Mouse (Mus musculus) spleen, adult 12 weeks (tissue): ENCODE measurements around the gene Rnls.

ENCODE experiments used
- DNase-seq: peaks from one replicate; pipeline ENCODE4 v3.0.0; 2022; ENCODE audit warnings: low spot score

Gene Rnls

DNA sequence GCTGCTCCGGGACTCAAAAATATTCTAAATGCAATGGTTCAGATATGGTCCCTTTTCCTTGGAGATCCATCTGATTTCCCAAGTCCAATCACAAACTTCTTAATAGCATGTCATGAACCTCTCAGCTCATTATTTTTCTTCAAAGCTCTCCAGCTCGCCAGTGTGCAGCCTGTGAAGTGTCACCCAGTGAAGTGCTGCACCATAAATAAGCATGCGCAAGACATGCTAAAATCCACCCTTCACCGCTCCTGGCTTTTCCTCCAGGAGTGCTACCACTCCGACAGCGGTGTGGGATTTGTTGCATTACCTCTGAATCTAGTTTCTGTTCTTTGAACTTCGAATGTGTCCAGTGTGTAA is 289.3 kb downstream of the Rnls start:
- no peak for DNase-seq

- no peak for DNase-seq
Observed at GRCm38 (mm10) chr19:33102008-33102782, 289.9 kb downstream of the Rnls start.

DNA sequence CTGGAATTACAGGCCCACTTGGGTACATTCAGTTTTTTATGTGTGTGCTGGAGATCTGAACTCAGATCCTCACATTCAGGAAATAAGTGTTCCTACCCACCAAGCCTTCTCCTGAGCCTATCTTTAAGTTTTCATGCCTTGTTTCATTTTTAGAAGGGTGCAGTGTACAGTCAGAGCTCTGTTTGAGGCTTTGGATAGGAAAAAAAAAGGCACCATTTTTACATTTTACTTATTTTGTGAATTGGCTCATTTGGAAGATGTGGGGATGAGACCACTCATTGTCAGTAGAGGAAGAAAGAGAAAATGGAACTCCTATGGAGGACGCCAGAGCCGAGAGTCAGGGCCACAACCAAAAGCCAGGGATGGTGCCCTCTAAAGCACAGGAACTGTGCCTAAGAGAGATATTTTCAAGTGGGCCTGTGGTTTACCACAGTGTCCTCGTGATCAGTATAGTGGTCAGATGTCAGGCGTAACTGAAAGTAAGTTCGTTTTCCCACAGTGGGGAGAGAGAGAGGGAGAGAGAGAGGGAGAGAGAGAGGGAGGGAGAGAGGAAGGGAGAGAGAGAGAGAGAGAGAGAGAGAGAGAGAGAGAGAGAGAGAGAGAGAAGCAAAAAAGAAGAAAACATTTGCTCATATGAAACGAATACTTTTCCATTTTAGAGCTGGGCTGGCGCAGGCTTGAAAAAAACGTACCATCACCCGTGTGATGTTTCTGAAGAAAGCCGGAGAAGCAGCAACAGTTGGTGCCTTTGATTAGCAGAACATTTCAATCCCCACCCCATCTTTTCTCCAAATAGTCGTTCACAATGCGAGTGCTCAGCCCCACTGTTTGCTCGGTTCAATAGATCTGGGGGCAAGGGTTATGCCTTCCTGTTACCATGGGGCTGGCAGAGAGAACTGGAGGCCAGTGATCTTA is 290.7 kb downstream of the Rnls start:
- peak; percentile 35 for DNase-seq

DNA sequence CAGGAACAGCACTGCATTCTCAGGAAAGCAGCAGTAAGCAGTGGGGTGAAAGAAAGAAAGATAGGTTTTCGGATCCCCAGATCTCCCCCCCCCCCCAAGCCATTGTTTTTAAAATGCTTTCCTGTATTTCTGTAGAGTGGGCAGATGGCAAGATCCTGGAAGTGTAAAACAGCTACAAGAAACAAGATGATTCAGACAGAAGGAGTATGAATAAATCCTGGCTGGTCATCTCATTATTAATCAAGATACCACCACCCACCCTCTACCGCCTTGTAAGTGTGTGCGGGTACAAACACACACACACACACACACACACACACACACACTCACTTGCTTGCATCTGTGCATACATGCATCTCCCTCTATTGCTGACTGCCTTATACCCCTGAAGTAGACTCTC is 291.5 kb downstream of the Rnls start:
- DNase-seq, result no peak

- DNase-seq, result no peak
Observed at GRCm38 (mm10) chr19:33100031-33100430, 292.1 kb downstream of the Rnls start.

DNA sequence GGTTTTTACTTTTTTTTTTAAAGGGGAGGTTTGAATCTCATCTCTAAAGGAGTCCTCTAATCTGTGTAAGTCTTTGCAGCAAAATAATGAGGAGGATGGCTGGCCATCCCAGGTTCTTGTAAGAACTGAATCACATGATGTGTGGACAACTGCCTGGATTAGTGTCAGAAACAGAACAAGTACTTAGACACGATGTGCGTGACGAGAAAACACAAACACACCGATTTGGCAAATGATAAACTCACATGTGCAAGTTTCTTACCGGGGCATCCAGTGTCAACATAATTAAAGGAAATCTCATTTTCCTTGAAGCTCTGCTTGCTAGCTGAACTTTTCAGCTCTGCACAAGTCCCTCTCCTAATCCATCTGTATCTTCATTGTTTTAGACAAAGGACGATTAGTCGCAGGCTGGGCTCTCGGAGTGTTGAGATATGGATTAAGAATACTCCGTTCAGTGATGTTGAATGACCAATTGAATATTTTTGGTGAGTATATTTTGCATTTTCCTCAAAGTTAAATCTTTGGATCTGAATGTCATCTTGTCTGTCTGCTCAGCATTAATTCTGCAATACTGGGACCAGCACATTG is 292.8 kb downstream of the Rnls start:
- no peak for DNase-seq

GRCm38 (mm10) chr19:33097691-33098090 is 294.4 kb downstream of the Rnls start:
- DNase-seq, result no peak

DNA sequence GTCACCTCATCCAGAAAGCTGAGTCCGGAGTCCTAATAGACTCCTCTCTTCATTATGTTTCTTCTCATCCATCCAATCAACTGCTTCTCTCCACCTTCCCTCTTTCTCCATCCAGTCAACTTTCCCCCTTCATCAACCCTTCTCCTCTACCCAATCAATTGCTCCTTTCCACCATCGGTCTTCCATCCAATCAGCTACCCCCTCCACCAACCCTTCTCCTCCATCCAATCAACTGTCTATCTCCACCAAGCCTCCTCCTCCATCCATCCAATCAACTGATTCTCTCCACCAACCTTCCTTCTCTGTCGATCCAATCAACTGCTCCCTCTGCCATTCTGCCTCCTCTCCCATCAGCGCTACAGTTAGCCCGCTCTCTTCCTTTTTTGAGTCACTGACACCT is 295.5 kb downstream of the Rnls start:
- DNase-seq, result no peak

- DNase-seq, result no peak
Observed at GRCm38 (mm10) chr19:33092575-33092974, 299.5 kb downstream of the Rnls start.

DNA sequence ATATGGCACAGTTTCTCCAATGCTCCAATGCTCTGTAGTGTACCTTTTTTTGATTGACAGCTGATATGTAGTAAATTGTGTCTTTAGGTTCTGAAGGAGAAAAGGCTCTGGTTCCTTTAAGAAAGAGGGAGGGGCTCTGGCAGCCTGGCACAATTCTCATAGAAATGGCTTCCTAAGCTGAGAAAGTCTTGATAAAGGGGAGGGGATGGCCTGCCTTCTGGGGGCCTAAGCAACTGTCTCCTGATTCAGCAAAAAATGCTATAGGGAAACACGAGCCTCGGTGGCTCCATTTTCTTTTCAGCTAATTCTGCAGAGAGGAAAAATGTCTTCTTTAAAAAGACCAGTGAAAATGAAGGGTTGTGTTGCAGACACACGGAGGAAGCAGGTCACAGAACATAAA is 300.8 kb downstream of the Rnls start:
- DNase-seq, result no peak

- no peak for DNase-seq
Observed at GRCm38 (mm10) chr19:33088868-33089267, 303.2 kb downstream of the Rnls start.

- no peak for DNase-seq
Observed at GRCm38 (mm10) chr19:33087961-33088360, 304.1 kb downstream of the Rnls start.
